Mouse (Mus musculus) stomach, postnatal 0 days (tissue): ENCODE measurements at regions not wholly inside any gene's neighbourhood (a gene's known extent, or its start where the extent isn't known, plus 50 kb on each side); places are given as distances from the start of the nearest gene placed in this dataset.
"Not testable (repeated sequence)": the region's sequence is repeated elsewhere in the genome, so short reads cannot be mapped to it uniquely, and the experiment has no call there.

Source experiments
- ATAC-seq: fragments of 200-750 bp; cut with Nextera tagmentation; 2 replicates; pipeline ENCODE4 v1.8.0; 2017; ENCODE audit not compliant: low FRiP score, low TSS enrichment
- DNase-seq: peaks from one replicate; pipeline ENCODE4 v3.0.0-alpha.2; 2016; ENCODE audit warnings: low spot score
- H3K27ac ChIP-seq: fragments of 300-500 bp; sonication (generic); replicated peaks from 2 replicates; pipeline ENCODE4 v1.5.1; 2014; ENCODE audit warnings: mild to moderate bottlenecking, control low read depth
- H3K27me3 ChIP-seq: fragments of 300-500 bp; sonication (generic); 2 replicates; pipeline ENCODE4 v1.6.1; 2014; ENCODE audit warnings: low read length; ENCODE audit not compliant: control insufficient read depth, insufficient read depth
- H3K36me3 ChIP-seq: fragments of 300-500 bp; sonication (generic); 2 replicates; pipeline ENCODE4 v1.6.1; 2014; ENCODE audit warnings: low read length, mixed read lengths; ENCODE audit not compliant: control insufficient read depth, insufficient read depth
- H3K4me1 ChIP-seq: fragments of 300-500 bp; sonication (generic); replicated peaks from 2 replicates; pipeline ENCODE4 v1.6.1; 2014; ENCODE audit warnings: antibody characterized with exemption; ENCODE audit not compliant: control insufficient read depth, insufficient read depth
- H3K4me2 ChIP-seq: fragments of 300-500 bp; sonication (generic); replicated peaks from 2 replicates; pipeline ENCODE4 v1.6.1; 2014; ENCODE audit warnings: low read depth, mild to moderate bottlenecking, control low read depth, moderate library complexity
- H3K4me3 ChIP-seq: fragments of 300-500 bp; sonication (generic); 2 replicates; pipeline ENCODE4 v1.5.1; 2014; ENCODE audit warnings: low read depth, low read length, control low read depth
- H3K9ac ChIP-seq: fragments of 300-500 bp; sonication (generic); 2 replicates; pipeline ENCODE4 v1.6.1; 2014; ENCODE audit warnings: mild to moderate bottlenecking, low read length, control low read depth, mixed read lengths
- H3K9me3 ChIP-seq: fragments of 300-500 bp; sonication (generic); 2 replicates; pipeline ENCODE4 v1.6.1; 2016; ENCODE audit warnings: low read length; ENCODE audit not compliant: control insufficient read depth
- CTCF ChIP-seq: IDR thresholded peaks from 2 replicates; pipeline ENCODE4 v1.5.1; 2016; ENCODE audit warnings: antibody characterized with exemption, low read depth, mild to moderate bottlenecking, moderate library complexity
- EP300 ChIP-seq: optimal IDR thresholded peaks from 2 replicates; pipeline ENCODE3; 2016; ENCODE audit warnings: antibody characterized with exemption
- WGBS: fragments of 180-500 bp; shearing (Covaris S2); extraction: QIAGEN DNeasy Blood & Tissue Kit; methylation state at CpG from one replicate; pipeline ENCODE4 v1.1.7; 2014; 5-methylcytosine and 5-hydroxymethylcytosine counted together

- 82% methylated on average over 1 of the region's 1 CpGs for WGBS
- TF ChIP-seq EP300: no peak
- TF ChIP-seq CTCF: no peak
- no peak for ATAC-seq
These were observed 766.5 kb downstream of the Cdh10 start for GRCm38 (mm10) chr15:19585281-19585680.

GRCm38 (mm10) chr15:19593746-19594145 lies 775.0 kb downstream of the Cdh10 start:
- Histone ChIP-seq H3K9me3 (no peaks in the 10 kb centered on the region), H3K27ac (no peak overlapping the region), H3K27me3 (no peaks in the 10 kb centered on the region), H3K36me3 (no peaks in the 10 kb centered on the region), H3K4me2 (no peak overlapping the region), H3K4me3 (no peak overlapping the region), H3K4me1 (no peaks in the 10 kb centered on the region), H3K9ac (no peak overlapping the region)
- WGBS: 98% methylated on average over 2 of the region's 2 CpGs
- no peak for ATAC-seq
- TF ChIP-seq CTCF: no peak
- no peak for TF ChIP-seq EP300
- DNase-seq: no peak

More at GRCm38 (mm10) chr15:19585281-19585680, 766.5 kb downstream of the Cdh10 start:
- no peaks in the 10 kb centered on the region for H3K4me1 ChIP-seq
- H3K9me3 ChIP-seq: no peaks in the 10 kb centered on the region
- no peaks in the 10 kb centered on the region for H3K36me3 ChIP-seq
- no peak for DNase-seq
- H3K27me3 ChIP-seq: no peaks in the 10 kb centered on the region
- no peak overlapping the region for H3K4me2 ChIP-seq
- no peak overlapping the region for H3K9ac ChIP-seq
- no peak overlapping the region for H3K4me3 ChIP-seq
- H3K27ac ChIP-seq: no peak overlapping the region

GRCm38 (mm10) chr15:19622367-19622766 lies 803.6 kb downstream of the Cdh10 start:
- 32% methylated on average over 5 of the region's 5 CpGs for WGBS
- ATAC-seq, H3K9ac ChIP-seq, DNase-seq, H3K4me2 ChIP-seq, H3K4me1 ChIP-seq, H3K27ac ChIP-seq, H3K4me3 ChIP-seq, H3K36me3 ChIP-seq, H3K27me3 ChIP-seq, H3K9me3 ChIP-seq: not testable (repeated sequence)

- H3K9me3 ChIP-seq: no peaks in the 10 kb centered on the region
- no peak overlapping the region for H3K4me3 ChIP-seq
- no peak for ATAC-seq
- WGBS: 86% methylated on average over 6 of the region's 6 CpGs
- no peaks in the 10 kb centered on the region for H3K4me1 ChIP-seq
- TF ChIP-seq EP300: no peak
- no peak overlapping the region for H3K27ac ChIP-seq
- H3K36me3 ChIP-seq: no peaks in the 10 kb centered on the region
- H3K9ac ChIP-seq: no peak overlapping the region
- no peak overlapping the region for H3K4me2 ChIP-seq
- no peaks in the 10 kb centered on the region for H3K27me3 ChIP-seq
- no peak for DNase-seq
These were observed 781.7 kb upstream of the Cdh12 start for GRCm38 (mm10) chr15:19667380-19667779.

- TF ChIP-seq CTCF (no peak), EP300 (no peak)
- no peaks in the 10 kb centered on the region for H3K9me3 ChIP-seq
- no peaks in the 10 kb centered on the region for H3K27me3 ChIP-seq
- no peak for DNase-seq
- H3K4me1 ChIP-seq: no peaks in the 10 kb centered on the region
- H3K4me3 ChIP-seq: no peak overlapping the region
- H3K27ac ChIP-seq: no peak overlapping the region
- no peak overlapping the region for H3K4me2 ChIP-seq
- no peaks in the 10 kb centered on the region for H3K36me3 ChIP-seq
- no peak overlapping the region for H3K9ac ChIP-seq
- no peak for ATAC-seq
- 74% methylated on average over 7 of the region's 7 CpGs for WGBS
These were observed 773.5 kb upstream of the Cdh12 start for GRCm38 (mm10) chr15:19675545-19675944.

GRCm38 (mm10) chr15:19687239-19687638 lies 761.8 kb upstream of the Cdh12 start:
- 63% methylated on average over 2 of the region's 2 CpGs for WGBS
- DNase-seq: no peak
- TF ChIP-seq EP300 (no peak), CTCF (no peak)

More at GRCm38 (mm10) chr15:19687239-19687638, 761.8 kb upstream of the Cdh12 start:
- H3K9ac ChIP-seq: no peak overlapping the region
- no peak overlapping the region for H3K4me2 ChIP-seq
- H3K27ac ChIP-seq: no peak overlapping the region
- no peaks in the 10 kb centered on the region for H3K4me1 ChIP-seq
- H3K4me3 ChIP-seq: no peak overlapping the region
- H3K36me3 ChIP-seq: no peaks in the 10 kb centered on the region
- H3K27me3 ChIP-seq: no peaks in the 10 kb centered on the region
- no peaks in the 10 kb centered on the region for H3K9me3 ChIP-seq
- ATAC-seq: no peak
